Mouse (Mus musculus): ENCODE measurements around the gene Hmgxb4. TPM values are rescaled to one million over a fixed set of nuclear protein-coding genes. Genes with fewer than 3 reads are reported as not detected.

The Hmgxb4 gene
- total and polyA plus RNA-seq, 2 experiments from 2014 or later = 29.6 to 60.1 TPM

DNA sequence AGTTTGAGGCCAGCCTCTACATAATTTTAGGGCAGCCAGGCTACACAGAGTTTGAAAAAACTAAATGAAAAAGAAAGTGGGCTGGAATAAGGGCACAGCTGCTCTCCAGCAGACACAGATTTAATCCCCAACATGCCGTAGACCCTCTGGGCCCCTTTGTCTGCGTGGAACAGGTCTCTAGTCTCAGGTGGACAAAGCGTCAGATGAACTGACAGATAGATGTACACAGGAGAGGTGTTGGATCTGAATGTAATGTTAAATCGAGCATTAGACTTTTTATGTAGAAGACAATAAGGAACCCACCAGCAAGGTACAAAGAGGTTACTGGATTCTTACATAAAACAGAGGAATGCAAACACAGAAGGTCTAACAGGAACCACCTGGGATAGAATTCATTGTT is 32.7 kb downstream of the Hmgxb4 start:
- Histone ChIP-seq H3K27ac (ENCODE audit: low read depth, low read length) (no peak overlapping the region), H3K4me2 (ENCODE audit: low read depth, low read length, poor library complexity, severe bottlenecking) (no peak overlapping the region), H3K4me1 (ENCODE audit: insufficient read depth, low read length) (no peaks in the 10 kb centered on the region), H3K9ac (replicated peaks; ENCODE audit: low read length, poor library complexity, severe bottlenecking) (no peak overlapping the region), H3K36me3 (ENCODE audit: insufficient read depth, low read length) (peaks cover 49% of the 10 kb centered on the region), H3K4me3 (ENCODE audit: low read depth, low read length) (no peak overlapping the region), H3K27me3 (ENCODE audit: insufficient read depth, low read length) (no peaks in the 10 kb centered on the region), H3K9me3 (ENCODE audit: low read length) (no peaks in the 10 kb centered on the region)
- no peak for TF ChIP-seq CTCF (IDR thresholded peaks at IDR 0.05)
- ATAC-seq (ENCODE audit: low FRiP score) = no peak
- DNase-seq (ENCODE audit: low spot score) = no peak
- 93% methylated on average over 4 of the region's 4 CpGs for WGBS

DNA sequence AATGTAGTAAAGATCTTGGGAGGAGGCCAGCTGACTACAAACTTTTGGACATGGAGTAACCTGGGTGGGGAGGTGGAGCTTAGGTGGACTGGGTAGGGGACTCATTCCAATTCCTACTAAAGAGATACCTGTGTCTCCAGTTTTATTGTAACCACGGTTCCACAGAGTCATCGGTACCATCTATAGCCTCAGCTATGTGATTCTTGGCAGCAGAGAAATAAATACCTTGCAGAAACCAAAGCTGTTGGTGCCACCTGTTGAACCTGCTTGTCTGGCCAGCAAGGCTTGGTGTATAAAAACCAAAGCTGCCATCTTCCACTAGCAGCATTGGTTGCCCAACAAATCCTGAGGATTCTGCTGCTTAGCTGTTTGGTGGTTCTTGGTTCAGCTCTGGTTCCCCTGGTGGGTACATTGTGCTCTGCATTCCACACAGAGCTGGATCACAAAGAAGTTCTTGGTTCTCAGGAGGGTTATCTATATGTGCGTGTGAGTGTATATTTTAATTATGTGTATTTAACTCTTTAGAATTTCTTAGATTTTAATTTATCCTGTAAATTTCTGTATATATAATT is 37.4 kb downstream of the Hmgxb4 start:
- no peak overlapping the region for H3K4me2 ChIP-seq (ENCODE audit: low read depth, low read length, poor library complexity, severe bottlenecking)

DNA sequence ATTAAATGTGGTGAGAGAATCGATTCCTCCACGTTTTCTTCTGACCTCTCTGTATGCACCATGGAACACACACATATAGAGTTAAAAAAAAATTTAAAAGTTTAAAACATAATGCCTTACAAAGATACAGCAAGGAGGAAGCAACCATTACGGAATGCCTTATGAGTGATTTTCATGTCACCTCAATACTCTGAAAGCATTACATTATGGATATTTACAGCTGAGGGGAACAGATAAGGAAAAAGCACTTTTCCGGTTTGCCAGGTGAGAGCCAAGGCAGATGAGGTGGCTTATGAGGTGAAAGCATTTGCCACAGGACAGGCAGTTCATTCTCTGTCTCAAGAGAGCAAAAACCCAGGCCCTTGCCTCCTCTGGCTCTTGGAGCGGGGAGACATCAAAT is 39.8 kb downstream of the Hmgxb4 start:
- peaks cover 16% of the 10 kb centered on the region; the same call in 1 of the 2 replicates for H3K36me3 ChIP-seq (ENCODE audit: insufficient read depth, low read length)
- H3K4me2 ChIP-seq (ENCODE audit: low read depth, low read length, poor library complexity, severe bottlenecking) = peak overlapping the region; percentile 58
- peak overlapping the region; percentile 63 for H3K4me3 ChIP-seq (ENCODE audit: low read depth, low read length)
- no peaks in the 10 kb centered on the region for H3K9me3 ChIP-seq (ENCODE audit: low read length)
- ATAC-seq (ENCODE audit: low FRiP score) (no peak), DNase-seq (ENCODE audit: low spot score) (no peak)
- TF ChIP-seq CTCF (IDR thresholded peaks at IDR 0.05) = no peak
- no peaks in the 10 kb centered on the region for H3K27me3 ChIP-seq (ENCODE audit: insufficient read depth, low read length)
- WGBS = 52% methylated on average over 5 of the region's 5 CpGs
- peak overlapping the region; percentile 76; the same call in 1 of the 2 replicates for H3K27ac ChIP-seq (ENCODE audit: low read depth, low read length)
- no peaks in the 10 kb centered on the region for H3K4me1 ChIP-seq (ENCODE audit: insufficient read depth, low read length)
- H3K9ac ChIP-seq (replicated peaks; ENCODE audit: low read length, poor library complexity, severe bottlenecking) = peak overlapping the region; percentile 59; the same call in 1 of the 2 replicates

More for the DNA sequence above, 37.4 kb downstream of the Hmgxb4 start:
- Histone ChIP-seq H3K4me1 (ENCODE audit: insufficient read depth, low read length) (no peaks in the 10 kb centered on the region), H3K27ac (ENCODE audit: low read depth, low read length) (no peak overlapping the region), H3K27me3 (ENCODE audit: insufficient read depth, low read length) (no peaks in the 10 kb centered on the region), H3K9ac (replicated peaks; ENCODE audit: low read length, poor library complexity, severe bottlenecking) (no peak overlapping the region), H3K36me3 (ENCODE audit: insufficient read depth, low read length) (peaks cover 20% of the 10 kb centered on the region; the same call in 1 of the 2 replicates), H3K4me3 (ENCODE audit: low read depth, low read length) (no peak overlapping the region), H3K9me3 (ENCODE audit: low read length) (no peaks in the 10 kb centered on the region)
- 97% methylated on average over 3 of the region's 3 CpGs for WGBS
- DNase-seq (ENCODE audit: low spot score) (no peak), ATAC-seq (ENCODE audit: low FRiP score) (no peak)
- peak; percentile 38; the same call in 1 of the 2 replicates for TF ChIP-seq CTCF (IDR thresholded peaks at IDR 0.05)

DNA sequence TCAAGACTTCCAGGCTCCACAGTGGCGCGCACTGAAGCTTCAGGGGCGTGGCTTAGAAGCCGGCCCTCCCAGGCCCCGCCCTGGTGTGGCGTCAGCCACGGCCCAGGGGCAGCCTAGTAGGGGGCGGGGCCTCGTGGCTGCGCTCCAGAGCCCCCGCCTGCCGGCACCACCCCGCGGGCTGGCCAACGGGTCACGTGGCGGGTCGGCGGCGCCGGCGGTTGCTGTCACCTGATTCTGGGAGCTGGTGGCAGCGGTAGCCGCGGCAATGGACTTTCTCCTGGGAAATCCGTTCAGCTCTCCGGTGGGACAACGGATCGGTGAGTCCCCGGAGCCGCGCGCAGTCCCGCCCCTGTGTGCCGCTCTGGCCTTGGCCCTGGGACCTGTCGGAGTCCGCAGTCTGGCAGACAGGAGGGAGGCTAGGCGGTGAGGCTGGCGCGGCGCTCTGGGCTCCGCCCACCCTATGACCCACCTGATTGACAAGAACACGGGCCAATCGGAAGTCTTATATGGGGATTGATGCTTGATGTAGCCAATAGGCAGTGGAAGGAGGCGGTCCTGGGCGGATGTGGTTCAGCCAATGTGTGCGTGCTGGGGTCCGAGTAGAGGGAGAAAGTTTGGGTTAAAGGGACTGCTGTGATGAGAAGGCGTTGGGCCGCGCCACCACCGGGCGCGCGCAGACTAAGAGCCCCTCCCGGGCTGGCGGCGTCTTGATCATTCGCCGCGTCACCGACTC is 40.5 kb downstream of the Hmgxb4 start, which contains the start of gene Tom1:
Gene Tom1 (plus strand): TSS at position 195 of the 733 bp plus-strand sequence.
- DNase-seq (ENCODE audit: low spot score) = peak; percentile 99
- Histone ChIP-seq H3K9ac (replicated peaks; ENCODE audit: low read length, poor library complexity, severe bottlenecking) (peak within 1 kb of the TSS; percentile 61), H3K4me1 (ENCODE audit: insufficient read depth, low read length) (no peaks in the 10 kb centered on the region), H3K9me3 (ENCODE audit: low read length) (no peaks in the 10 kb centered on the region), H3K27ac (ENCODE audit: low read depth, low read length) (peak within 1 kb of the TSS; percentile 76), H3K4me3 (ENCODE audit: low read depth, low read length) (peak within 1 kb of the TSS; percentile 63), H3K4me2 (ENCODE audit: low read depth, low read length, poor library complexity, severe bottlenecking) (peak within 1 kb of the TSS; percentile 92), H3K36me3 (ENCODE audit: insufficient read depth, low read length) (peaks cover 9% of the 10 kb centered on the region; the same call in 1 of the 2 replicates), H3K27me3 (ENCODE audit: insufficient read depth, low read length) (no peaks in the 10 kb centered on the region)
- TF ChIP-seq CTCF (IDR thresholded peaks at IDR 0.05) = no peak
- WGBS = 1% methylated on average over 55 of the region's 62 CpGs
- ATAC-seq (ENCODE audit: low FRiP score) = peak; percentile 99

DNA sequence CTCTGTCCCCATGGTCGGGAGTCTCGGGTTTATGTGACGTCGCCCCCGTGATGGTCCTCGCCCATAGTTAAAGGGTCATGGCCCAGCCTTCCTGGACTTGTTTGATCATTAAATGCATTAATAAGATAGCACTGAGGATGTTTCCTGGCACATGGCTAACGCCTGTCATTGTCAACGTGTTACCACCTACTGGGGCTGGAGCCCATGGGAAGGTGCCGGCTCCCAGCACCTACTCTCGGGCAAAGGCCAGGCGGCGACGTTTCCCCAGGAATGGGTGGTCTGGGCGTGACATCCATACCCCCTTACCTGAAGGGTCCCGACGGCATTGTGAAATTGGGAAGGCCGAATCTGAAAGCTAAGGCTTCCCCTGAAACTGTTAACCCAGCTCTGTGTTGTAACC is 41.1 kb downstream of the Hmgxb4 start:
- TF ChIP-seq CTCF (IDR thresholded peaks at IDR 0.05) = no peak
- Histone ChIP-seq H3K9me3 (ENCODE audit: low read length) (no peaks in the 10 kb centered on the region), H3K4me1 (ENCODE audit: insufficient read depth, low read length) (no peaks in the 10 kb centered on the region), H3K36me3 (ENCODE audit: insufficient read depth, low read length) (peaks cover 6% of the 10 kb centered on the region; the same call in 1 of the 2 replicates), H3K4me2 (ENCODE audit: low read depth, low read length, poor library complexity, severe bottlenecking) (peak overlapping the region; percentile 92), H3K9ac (replicated peaks; ENCODE audit: low read length, poor library complexity, severe bottlenecking) (peak overlapping the region; percentile 61), H3K27ac (ENCODE audit: low read depth, low read length) (peak overlapping the region; percentile 76), H3K27me3 (ENCODE audit: insufficient read depth, low read length) (no peaks in the 10 kb centered on the region), H3K4me3 (ENCODE audit: low read depth, low read length) (peak overlapping the region; percentile 63)
- ATAC-seq (ENCODE audit: low FRiP score) (no peak), DNase-seq (ENCODE audit: low spot score) (no peak)
- WGBS = 1% methylated on average over 17 of the region's 17 CpGs

DNA sequence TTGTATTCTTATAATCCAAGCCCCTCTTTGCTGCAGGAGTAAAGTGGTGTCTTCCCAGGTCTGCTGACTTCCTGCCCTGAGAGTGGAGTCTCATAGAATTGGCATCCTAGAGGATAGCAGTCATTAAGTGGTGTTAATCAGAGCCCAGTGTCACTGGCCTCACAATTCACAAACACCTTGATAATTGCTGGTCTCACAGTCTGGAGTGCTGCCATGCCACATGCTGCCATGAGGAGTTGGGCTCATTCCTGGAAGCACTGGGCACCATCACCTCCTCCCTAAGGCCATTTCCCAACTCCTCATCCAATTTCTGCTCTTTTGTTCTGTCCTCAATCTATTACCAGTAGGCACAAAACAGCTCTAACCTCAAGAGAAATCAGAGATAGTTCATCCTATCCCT is 42.5 kb downstream of the Hmgxb4 start:
- H3K27ac ChIP-seq (ENCODE audit: low read depth, low read length) = no peak overlapping the region
- H3K4me1 ChIP-seq (ENCODE audit: insufficient read depth, low read length) = no peaks in the 10 kb centered on the region
- H3K27me3 ChIP-seq (ENCODE audit: insufficient read depth, low read length) = no peaks in the 10 kb centered on the region
- no peaks in the 10 kb centered on the region for H3K9me3 ChIP-seq (ENCODE audit: low read length)
- no peak overlapping the region for H3K4me2 ChIP-seq (ENCODE audit: low read depth, low read length, poor library complexity, severe bottlenecking)
- no peaks in the 10 kb centered on the region for H3K36me3 ChIP-seq (ENCODE audit: insufficient read depth, low read length)
- no peak overlapping the region for H3K9ac ChIP-seq (replicated peaks; ENCODE audit: low read length, poor library complexity, severe bottlenecking)
- ATAC-seq (ENCODE audit: low FRiP score) = no peak
- no peak for DNase-seq (ENCODE audit: low spot score)
- TF ChIP-seq CTCF (IDR thresholded peaks at IDR 0.05) = no peak
- no peak overlapping the region for H3K4me3 ChIP-seq (ENCODE audit: low read depth, low read length)

Data from midbrain, postnatal 0 days (tissue).